Mouse (Mus musculus) gastrocnemius, postnatal 10 days (tissue): ENCODE measurements around the gene Olfml3. TPM values are rescaled to one million over a fixed set of nuclear protein-coding genes. Genes with fewer than 3 reads are reported as not detected.

ENCODE experiments used
- DNase-seq: peaks from one replicate; pipeline ENCODE4 v3.0.0; 2021; ENCODE audit warnings: mixed read lengths
- total RNA-seq, 2 experiments: library from RNA; stranded (reverse); gene quantifications; 2 replicates each; pipeline ENCODE4 v1.2.3; 2021

Gene Olfml3
- total RNA-seq, 2 experiments from 2014 or later = 10.0 to 15.0 TPM

- no peak for DNase-seq
Measured at GRCm38 (mm10) chr3:103740342-103740741, 2.5 kb upstream of the Olfml3 start.

GRCm38 (mm10) chr3:103739329-103739728, 1.5 kb upstream of the Olfml3 start, which contains the start of gene Gm10964:
Gene Gm10964 (plus strand): TSS chr3:103739366.
- DNase-seq = no peak

- peak; percentile 54 for DNase-seq
Measured at GRCm38 (mm10) chr3:103737061-103737754, 593 bp downstream of the Olfml3 start.

- no peak for DNase-seq
Measured at GRCm38 (mm10) chr3:103735776-103736600, 1.8 kb downstream of the Olfml3 start.

- DNase-seq = peak; percentile 55
Measured at GRCm38 (mm10) chr3:103734696-103735519, 2.9 kb downstream of the Olfml3 start.

GRCm38 (mm10) chr3:103733799-103734695, 3.8 kb downstream of the Olfml3 start:
- no peak for DNase-seq

- DNase-seq = no peak
Measured at GRCm38 (mm10) chr3:103733176-103733575, 4.6 kb downstream of the Olfml3 start.

GRCm38 (mm10) chr3:103732116-103732515, 5.7 kb downstream of the Olfml3 start:
- DNase-seq = no peak

GRCm38 (mm10) chr3:103729850-103730249, 8.0 kb downstream of the Olfml3 start:
- DNase-seq = no peak

- no peak for DNase-seq
Measured at GRCm38 (mm10) chr3:103727813-103728326, 9.9 kb downstream of the Olfml3 start.

- no peak for DNase-seq
Measured at GRCm38 (mm10) chr3:103726642-103727041, 11.2 kb downstream of the Olfml3 start.

- DNase-seq = no peak
Measured at GRCm38 (mm10) chr3:103724137-103724536, 13.7 kb downstream of the Olfml3 start.

- DNase-seq = no peak
Measured at GRCm38 (mm10) chr3:103718728-103719127, 19.1 kb downstream of the Olfml3 start.

- no peak for DNase-seq
Measured at GRCm38 (mm10) chr3:103716774-103717760, 20.7 kb downstream of the Olfml3 start.

GRCm38 (mm10) chr3:103715762-103716693, 21.8 kb downstream of the Olfml3 start:
- peak; percentile 41 for DNase-seq

- no peak for DNase-seq
Measured at GRCm38 (mm10) chr3:103714942-103715341, 22.9 kb downstream of the Olfml3 start.

GRCm38 (mm10) chr3:103714236-103714875, 23.4 kb downstream of the Olfml3 start:
- no peak for DNase-seq

- DNase-seq = no peak
Measured at GRCm38 (mm10) chr3:103712196-103712595, 25.6 kb downstream of the Olfml3 start.
